Comparison of ENCODE assay signal across 10 mouse cellular contexts in genomic region chr5:112110306-112110969, GRCm38 (mm10).
A peak's percentile ranks its signal among the peaks of the same experiment; 100 is the strongest.
DNase-seq lines count a peak whose midpoint lies in the region.
"Had no signal": no experiment of that assay in that cellular context is flagged by ENCODE, and none has a peak within 500 bp of the region (broad histone marks: within the 10 kb centered on the region; RNA-seq: fewer than 3 reads in every experiment).

No protein-coding gene starts in this region.

- DNase-seq in embryo, embryonic 10.5 days (ENCODE audit: low spot score), result peak; percentile 15
- DNase-seq in embryo, embryonic 9.5 days (ENCODE audit: extremely low spot score), result no peak
- peak; percentile 33 for DNase-seq in right cerebral cortex, adult 18-20 months
- DNase-seq in right cerebral cortex, postnatal 25 days, result no peak
- peak; percentile 18 to 48 for DNase-seq in left cerebral cortex, adult 8-10 months (ENCODE audit: low spot score in 2 of 2)
- DNase-seq in adrenal gland, postnatal 14 days, result no peak
- no peak for DNase-seq in thymus, postnatal 4 days
- no peak for DNase-seq in heart, postnatal 4 days
- DNase-seq: B cell, adult 2 months; kidney, adult 2 months had no signal

Comparison
In these comparisons a context has a peak if more than half of its experiments do, and no peak if none do; other contexts are left out.
1. DNase-seq: peak in embryo, embryonic 10.5 days (single experiment), right cerebral cortex, adult 18-20 months (single experiment) and left cerebral cortex, adult 8-10 months (2 of 2); none in embryo, embryonic 9.5 days (single experiment), right cerebral cortex, postnatal 25 days (single experiment), adrenal gland, postnatal 14 days (single experiment), thymus, postnatal 4 days (single experiment) and heart, postnatal 4 days (single experiment).